Mouse (Mus musculus): Measurements from ENCODE around the gene Rpp25l.
"Not testable (repeated sequence)": the region's sequence is repeated elsewhere in the genome, so short reads cannot be mapped to it uniquely, and the experiment has no call there.

The Rpp25l gene

DNA sequence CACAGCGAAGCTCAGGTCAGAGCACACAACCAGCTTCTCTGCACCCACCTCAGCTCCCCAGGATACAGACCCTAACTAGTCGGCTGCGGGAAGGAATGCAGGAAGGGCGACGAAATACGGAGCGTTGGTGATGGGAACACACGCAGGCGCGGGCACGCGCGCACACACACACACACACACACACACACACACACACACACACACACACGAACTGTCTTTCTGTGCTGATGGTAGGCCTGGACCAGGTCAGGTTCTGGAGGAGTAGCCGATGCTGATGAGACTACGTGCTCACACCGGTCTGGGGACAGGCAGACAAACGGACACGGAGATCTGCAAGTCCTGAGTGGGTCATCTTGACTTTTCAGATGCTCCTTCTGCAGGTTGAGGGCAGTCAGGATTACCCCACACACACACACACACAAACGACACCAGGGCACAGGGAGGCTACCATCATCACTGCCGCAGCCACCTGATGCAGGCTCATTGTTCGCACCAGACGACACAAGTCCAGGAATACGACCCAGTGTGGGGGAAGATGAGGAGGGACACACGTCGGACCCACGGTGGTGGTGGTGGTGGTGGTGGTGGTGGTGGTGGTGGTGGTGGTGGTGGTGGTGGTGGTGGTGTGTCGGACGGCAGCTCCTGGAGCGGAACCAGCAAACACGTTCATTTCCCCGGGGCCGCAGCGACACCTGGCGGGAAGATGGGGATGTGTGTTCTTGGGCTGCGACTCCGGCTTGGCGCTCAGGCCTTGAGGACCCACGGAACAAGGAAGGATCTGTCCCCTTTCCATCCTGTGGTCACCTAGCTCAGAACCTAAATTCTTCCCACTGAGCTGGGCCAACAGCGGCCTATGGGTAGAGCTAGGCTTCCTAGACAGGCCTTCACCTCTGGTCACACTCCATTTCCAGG is 16.1 kb downstream of the Rpp25l start, which contains the start of gene Cntfr:
Gene Cntfr (minus strand): TSS at position 160 of the 912 bp plus-strand sequence.
- DNase-seq (ENCODE audit: low spot score in 2 of 2): peak in 1 of 2 experiments; percentile 77

DNA sequence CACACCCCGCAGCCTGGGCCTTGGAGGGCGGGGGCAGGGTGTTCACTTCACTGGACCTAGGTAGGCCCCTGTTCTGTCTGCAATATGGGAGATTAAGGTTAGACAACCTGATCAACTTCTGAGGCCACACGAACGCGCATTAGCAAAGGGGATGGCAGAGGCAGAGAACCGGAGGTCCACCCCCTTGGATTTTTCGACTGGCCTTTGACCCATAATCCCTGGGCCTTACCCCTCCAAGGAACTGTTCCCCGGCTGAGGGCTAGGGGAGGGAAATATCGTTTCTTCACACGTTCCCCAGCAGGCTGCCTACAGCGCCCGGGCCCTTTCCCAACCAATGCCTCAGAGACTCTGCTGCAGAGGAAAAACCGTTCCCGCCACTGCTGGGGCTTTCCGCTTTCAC is 16.9 kb downstream of the Rpp25l start:
- DNase-seq (ENCODE audit: low spot score in 2 of 2): not testable (repeated sequence)

DNA sequence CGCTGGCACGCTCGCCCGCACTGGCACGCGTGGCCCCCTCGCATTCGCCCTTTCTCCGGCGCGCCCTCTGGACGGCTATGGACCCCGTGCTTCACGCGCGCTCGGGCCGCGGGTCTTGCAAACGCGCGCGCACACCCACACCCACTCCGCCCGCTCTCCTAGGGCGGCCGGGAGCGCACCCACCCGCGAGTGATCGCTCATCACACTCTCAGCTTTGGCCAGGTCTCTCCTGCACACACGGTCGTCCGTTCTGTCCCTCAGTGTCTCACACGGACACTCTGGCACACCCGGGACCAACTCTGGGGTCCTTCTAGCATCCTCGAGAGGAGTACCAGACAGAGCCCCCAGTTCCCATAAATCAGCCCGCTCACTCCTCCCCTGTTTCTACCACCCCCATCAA is 17.5 kb downstream of the Rpp25l start:
- not testable (repeated sequence) for DNase-seq (ENCODE audit: low spot score in 2 of 2)

GRCm38 (mm10) chr4:41693511-41693910 is 19.8 kb downstream of the Rpp25l start:
- DNase-seq (ENCODE audit: low spot score in 2 of 2): not testable (repeated sequence)

DNA sequence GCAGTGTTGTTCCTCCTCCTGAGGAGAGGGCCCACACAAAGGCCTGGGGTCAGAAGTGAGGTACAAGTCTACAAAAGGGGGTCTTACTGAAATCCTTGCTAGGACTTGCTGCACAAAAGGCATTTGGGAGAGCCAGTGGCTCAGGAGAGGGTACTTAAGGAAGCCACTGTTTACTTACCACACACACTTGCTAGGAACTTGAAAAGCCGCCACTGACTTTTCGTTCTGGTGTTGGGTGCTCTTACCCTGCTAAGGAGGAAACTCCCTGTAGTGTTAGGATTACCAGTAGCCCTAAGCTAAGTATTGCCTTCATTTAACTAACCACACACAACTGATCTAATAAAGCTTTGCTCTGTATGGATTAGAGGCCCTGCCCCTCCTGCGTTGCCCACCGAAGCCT is 23.3 kb downstream of the Rpp25l start:
- DNase-seq (ENCODE audit: low spot score in 2 of 2): not testable (repeated sequence)

- DNase-seq (ENCODE audit: low spot score in 2 of 2): not testable (repeated sequence)
Measured at GRCm38 (mm10) chr4:41688562-41688961, 24.8 kb downstream of the Rpp25l start.

DNA sequence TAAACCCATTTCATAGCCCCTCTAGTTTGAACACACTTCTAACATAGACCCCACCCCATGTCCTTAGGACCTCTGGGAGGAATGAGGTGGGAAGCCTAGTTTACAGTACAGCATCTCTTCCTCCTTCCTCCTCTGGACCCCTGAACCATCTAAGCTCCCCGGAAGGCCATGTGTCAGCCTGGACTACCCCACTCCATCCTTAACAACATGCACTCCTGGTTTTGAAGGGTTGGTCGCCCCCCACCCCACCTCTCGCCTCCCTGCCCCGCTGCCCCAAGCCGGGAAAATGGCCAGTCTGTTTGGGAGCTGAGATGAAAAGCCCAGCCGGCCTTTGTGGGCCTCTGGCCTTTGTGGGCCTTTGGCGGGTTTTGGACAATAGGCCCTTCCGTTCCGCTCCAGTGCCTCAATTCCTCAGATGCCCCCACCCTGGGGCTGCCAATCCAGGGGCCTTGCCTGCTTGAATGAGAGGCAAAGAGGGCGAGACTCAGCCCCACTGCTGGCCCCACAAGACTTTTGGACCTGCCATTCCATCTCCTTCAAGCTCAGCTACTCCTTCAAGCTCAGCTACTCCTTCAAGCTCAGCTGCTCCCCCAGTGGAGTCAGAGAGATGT is 27.3 kb downstream of the Rpp25l start:
- not testable (repeated sequence) for DNase-seq (ENCODE audit: low spot score in 2 of 2)

GRCm38 (mm10) chr4:41684931-41685453 is 28.3 kb downstream of the Rpp25l start:
- not testable (repeated sequence) for DNase-seq (ENCODE audit: low spot score in 2 of 2)

- DNase-seq (ENCODE audit: low spot score in 2 of 2): not testable (repeated sequence)
Measured at GRCm38 (mm10) chr4:41684131-41684930, 29.0 kb downstream of the Rpp25l start.

GRCm38 (mm10) chr4:41683303-41683702 is 30.0 kb downstream of the Rpp25l start:
- DNase-seq (ENCODE audit: low spot score in 2 of 2): not testable (repeated sequence)

DNA sequence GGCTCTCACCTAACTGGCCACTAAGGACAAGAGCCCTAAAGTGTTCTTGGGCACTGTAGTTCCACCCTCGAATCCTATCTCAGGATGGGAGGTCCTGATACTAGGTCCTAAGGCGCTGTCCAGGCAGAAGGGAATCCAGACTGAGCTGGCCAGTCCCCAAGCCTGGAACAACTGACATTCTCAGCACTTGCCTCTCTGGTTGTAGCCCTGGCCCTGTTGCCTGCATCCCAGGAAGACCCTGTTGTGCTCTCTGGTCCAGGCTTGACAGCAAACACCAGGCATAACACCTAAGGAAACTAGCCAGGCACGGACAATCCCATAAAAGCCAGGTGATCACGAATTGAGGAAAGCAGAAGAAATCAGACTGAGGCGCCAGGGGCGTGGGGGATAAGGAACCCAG is 30.5 kb downstream of the Rpp25l start:
- no peak for DNase-seq (ENCODE audit: low spot score in 2 of 2)

DNA sequence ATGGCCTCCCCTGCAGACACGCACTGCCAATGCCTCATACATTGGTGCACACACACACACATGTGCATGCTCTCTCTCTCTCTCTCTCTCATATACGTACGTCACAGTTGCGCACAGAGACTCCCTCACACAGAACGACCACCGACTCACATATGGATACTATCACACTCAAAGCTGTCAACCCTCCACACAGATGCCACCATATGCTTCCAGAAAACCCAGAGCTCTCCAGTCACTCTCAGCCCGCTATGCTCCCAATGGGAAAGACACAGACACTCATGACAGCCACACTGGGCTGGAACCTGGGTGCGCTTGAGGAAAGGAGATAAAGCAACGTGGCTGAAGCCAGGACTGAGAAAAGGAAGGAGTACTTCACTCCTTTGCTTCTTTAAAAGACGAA is 31.4 kb downstream of the Rpp25l start:
- no peak for DNase-seq (ENCODE audit: low spot score in 2 of 2)

- DNase-seq (ENCODE audit: low spot score in 2 of 2): peak in 1 of 2 experiments; percentile 47
Measured at GRCm38 (mm10) chr4:41681176-41681575, 32.2 kb downstream of the Rpp25l start.

DNA sequence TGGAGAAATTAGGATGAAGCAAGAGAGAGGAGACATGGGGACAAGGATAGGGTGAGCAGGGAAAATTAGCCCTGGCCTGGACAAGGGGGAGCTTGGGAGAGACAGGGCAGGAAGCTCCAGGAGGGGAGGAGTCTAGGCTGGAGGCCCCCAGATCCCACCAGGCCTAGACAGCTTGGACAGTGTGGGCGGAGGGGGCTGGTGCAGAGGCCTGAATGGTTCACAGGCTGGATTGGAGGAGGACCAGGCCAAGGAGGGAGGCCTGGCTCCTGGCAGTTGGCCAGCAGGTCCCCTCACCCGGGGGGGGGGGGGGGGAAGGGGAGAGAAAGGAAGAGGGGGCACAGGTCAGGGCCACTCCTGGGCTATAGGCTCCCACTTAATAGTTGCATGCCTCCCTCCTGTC is 34.0 kb downstream of the Rpp25l start:
- no peak for DNase-seq (ENCODE audit: low spot score in 2 of 2)

GRCm38 (mm10) chr4:41678863-41679262 is 34.5 kb downstream of the Rpp25l start:
- no peak for DNase-seq (ENCODE audit: low spot score in 2 of 2)

DNA sequence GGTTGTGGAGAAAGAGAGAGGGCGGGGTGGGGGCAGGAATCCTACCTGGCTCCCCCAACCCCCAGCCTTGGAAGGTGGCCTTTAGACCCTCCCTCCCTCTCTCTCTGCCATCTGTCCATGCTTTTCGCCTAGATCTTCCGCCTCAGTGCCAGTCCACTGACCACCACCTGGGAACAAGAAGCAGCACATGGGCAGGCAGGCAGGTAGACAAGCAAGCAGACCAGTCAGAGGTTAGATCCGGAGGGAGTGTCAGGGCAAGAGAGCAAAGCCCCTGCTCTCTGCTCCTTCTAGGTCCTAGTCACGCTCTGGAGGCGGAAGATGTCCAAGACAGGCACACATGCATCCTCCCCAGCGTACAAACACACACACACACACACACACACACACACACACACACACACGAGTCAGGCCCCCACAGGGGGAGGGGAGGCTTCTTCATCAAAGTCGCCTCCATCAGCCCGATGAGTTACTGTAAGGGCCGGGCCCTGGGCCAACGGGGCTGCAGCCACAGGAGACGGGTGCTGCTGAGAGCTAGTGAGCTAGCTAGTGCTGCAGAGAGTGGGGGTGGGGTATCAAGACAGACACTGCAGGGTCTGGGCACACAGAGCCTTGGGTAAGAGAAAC is 36.2 kb downstream of the Rpp25l start:
- DNase-seq (ENCODE audit: low spot score in 2 of 2): no peak

DNA sequence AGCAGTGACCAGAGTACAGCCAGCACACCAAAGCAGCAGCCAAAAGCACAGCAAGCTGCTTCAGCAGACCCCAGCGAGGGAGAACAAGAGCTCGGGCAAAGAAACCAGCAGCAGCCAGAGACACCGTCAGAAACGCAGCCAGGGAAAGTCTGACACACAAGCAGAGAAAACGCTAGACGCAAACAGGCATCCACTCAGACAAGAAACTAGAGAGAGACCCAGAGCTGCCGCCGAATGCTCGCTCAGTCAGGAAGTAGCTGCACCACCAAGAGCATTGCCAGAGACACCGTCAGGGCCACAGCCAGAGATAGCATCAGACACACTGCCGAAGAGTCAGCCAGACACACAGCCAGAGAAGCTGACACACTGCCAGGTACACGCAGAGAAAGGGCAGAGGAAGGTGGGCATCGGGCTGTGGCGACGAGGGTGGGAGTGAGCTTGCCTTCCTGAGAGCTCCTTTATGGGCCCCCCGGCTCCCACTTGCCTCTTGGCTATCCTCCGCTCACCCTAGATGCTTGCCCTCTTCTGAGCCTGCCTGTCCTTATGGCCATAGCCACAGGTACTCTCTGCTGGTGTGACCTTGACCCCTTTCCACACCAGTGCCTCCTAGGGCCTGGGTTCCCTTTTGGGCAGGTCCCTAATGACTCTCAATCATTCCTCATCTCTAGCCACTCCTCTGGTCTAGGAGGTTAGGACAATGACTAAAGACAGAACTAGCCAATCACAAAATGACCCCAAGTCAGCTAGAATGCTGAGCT is 36.9 kb downstream of the Rpp25l start:
- no peak for DNase-seq (ENCODE audit: low spot score in 2 of 2)

GRCm38 (mm10) chr4:41673186-41673585 is 40.1 kb downstream of the Rpp25l start:
- no peak for DNase-seq (ENCODE audit: low spot score in 2 of 2)

GRCm38 (mm10) chr4:41672522-41672963 is 40.8 kb downstream of the Rpp25l start:
- no peak for DNase-seq (ENCODE audit: low spot score in 2 of 2)

- no peak for DNase-seq (ENCODE audit: low spot score in 2 of 2)
Measured at GRCm38 (mm10) chr4:41671963-41672480, 41.3 kb downstream of the Rpp25l start.

All from right cerebral cortex, postnatal 36 days (tissue).